29 mouse cellular contexts compared by ENCODE assay signal in the genomic region with DNA sequence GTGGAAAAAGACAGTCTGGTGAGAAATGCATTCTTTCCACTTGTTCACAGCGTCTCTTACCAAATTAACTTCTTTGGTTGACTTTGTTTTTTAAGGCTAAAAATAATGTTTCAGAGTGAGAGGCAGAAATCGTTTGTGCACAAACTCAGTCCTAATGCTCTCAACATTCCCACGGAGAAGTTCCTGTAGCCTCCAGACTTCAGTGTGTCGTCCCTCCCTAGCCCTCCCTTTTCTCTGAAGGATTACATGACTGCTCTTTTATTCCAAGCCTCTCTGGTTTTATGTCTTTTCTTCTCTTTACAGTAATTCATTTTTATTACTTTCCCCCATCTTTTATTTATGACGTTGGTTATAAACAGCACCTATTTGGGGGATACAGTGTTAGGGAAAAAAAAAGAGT. TPM values are rescaled to one million over a fixed set of nuclear protein-coding genes. Genes with fewer than 3 reads are reported as not detected.
DNase-seq lines count a peak whose midpoint lies in the region; ATAC-seq lines count a peak whose summit lies in the region.
"Had no signal": no experiment of that assay in that cellular context is flagged by ENCODE, and none has a peak within 500 bp of the region (broad histone marks: within the 10 kb centered on the region; RNA-seq: fewer than 3 reads in every experiment).

No protein-coding gene starts in this region.

- WGBS in heart, embryonic 11.5 days (ENCODE audit: insufficient replicate concordance) = 57% methylated on average over 5 of the region's 5 CpGs
- WGBS in neural tube, embryonic 14.5 days = 23% methylated on average over 5 of the region's 5 CpGs

- no peak for DNase-seq in frontal cortex, postnatal 25 days (ENCODE audit: low spot score in 2 of 2)
- peak; percentile 69 for DNase-seq in heart, adult 11 months
- no peak for DNase-seq in neural tube, embryonic 10.5 days (ENCODE audit: extremely low spot score, low spot score)
- DNase-seq: adrenal gland, adult 8-10 months; adrenal gland, postnatal 14 days; adrenal gland, postnatal 36 days; B cell, adult 2 months; cerebellum, adult 11 months; cerebellum, adult 18-20 months; cerebellum, adult 8-10 months; cerebellum, adult 9-11 months; cerebellum, postnatal 14 days; cerebellum, postnatal 36 days; embryo, embryonic 11 days had no signal

- H3K36me3 ChIP-seq in heart, embryonic 11.5 days (ENCODE audit: control insufficient read depth, insufficient read depth, low read length) = no peaks in the 10 kb centered on the region
- H3K36me3 ChIP-seq in neural tube, embryonic 14.5 days (ENCODE audit: control insufficient read depth, insufficient read depth, low read length) = no peaks in the 10 kb centered on the region
- H3K36me3 ChIP-seq: embryonic facial prominence, embryonic 13.5 days; embryonic facial prominence, embryonic 15.5 days; forebrain, embryonic 10.5 days; forebrain, embryonic 12.5 days; G1E had no signal

- H3K9ac ChIP-seq in heart, embryonic 11.5 days (ENCODE audit: low read depth, low read length) = no peak overlapping the region
- H3K9ac ChIP-seq in neural tube, embryonic 14.5 days (replicated peaks; ENCODE audit: low read depth, low read length) = no peak overlapping the region
- H3K9ac ChIP-seq: embryonic facial prominence, embryonic 13.5 days; embryonic facial prominence, embryonic 15.5 days; forebrain, embryonic 12.5 days had no signal

- H3K27me3 ChIP-seq in heart, embryonic 11.5 days (ENCODE audit: control insufficient read depth, insufficient read depth, low read length) = no peaks in the 10 kb centered on the region
- H3K27me3 ChIP-seq in neural tube, embryonic 14.5 days (ENCODE audit: control insufficient read depth, insufficient read depth, low read length) = no peaks in the 10 kb centered on the region
- H3K27me3 ChIP-seq: CH12.LX; embryonic facial prominence, embryonic 13.5 days; embryonic facial prominence, embryonic 15.5 days; forebrain, embryonic 12.5 days; Patski had no signal

- no peaks in the 10 kb centered on the region for H3K4me1 ChIP-seq in heart, embryonic 11.5 days (ENCODE audit: control insufficient read depth, insufficient read depth, low read length)
- H3K4me1 ChIP-seq in neural tube, embryonic 14.5 days (ENCODE audit: control insufficient read depth, insufficient read depth, low read length) = no peaks in the 10 kb centered on the region
- H3K4me1 ChIP-seq: forebrain, embryonic 10.5 days; forebrain, embryonic 12.5 days had no signal

- H3K4me3 ChIP-seq in heart, embryonic 11.5 days (ENCODE audit: low read depth, low read length) = no peak overlapping the region
- H3K4me3 ChIP-seq in neural tube, embryonic 14.5 days (ENCODE audit: low read depth, low read length) = no peak overlapping the region
- H3K4me3 ChIP-seq: embryonic facial prominence, embryonic 13.5 days; embryonic facial prominence, embryonic 15.5 days; erythroblast, embryonic 14.5 days; forebrain, embryonic 10.5 days; forebrain, embryonic 12.5 days had no signal

- H3K9me3 ChIP-seq in heart, embryonic 11.5 days (replicated peaks; ENCODE audit: control insufficient read depth, low read length) = no peaks in the 10 kb centered on the region
- H3K9me3 ChIP-seq in neural tube, embryonic 14.5 days (ENCODE audit: control insufficient read depth, low read length) = no peaks in the 10 kb centered on the region
- H3K9me3 ChIP-seq: embryonic facial prominence, embryonic 13.5 days; embryonic facial prominence, embryonic 15.5 days; forebrain, embryonic 10.5 days; forebrain, embryonic 12.5 days; G1E had no signal

- no peak overlapping the region for H3K4me2 ChIP-seq in heart, embryonic 11.5 days
- H3K4me2 ChIP-seq in neural tube, embryonic 14.5 days (ENCODE audit: low read depth, low read length) = no peak overlapping the region
- H3K4me2 ChIP-seq: embryonic facial prominence, embryonic 13.5 days; embryonic facial prominence, embryonic 15.5 days; forebrain, embryonic 12.5 days had no signal

- ATAC-seq in frontal cortex, adult (ENCODE audit: low TSS enrichment) = 0 out of 2 replicates have a peak, but pooled peaks have one; percentile 21
- no peak for ATAC-seq in heart, embryonic 11.5 days (replicated peaks; ENCODE audit: insufficient number of reproducible peaks, low FRiP score, low TSS enrichment)
- ATAC-seq in neural tube, embryonic 14.5 days (ENCODE audit: low read depth) = peak; percentile 65; the same call in 1 of the 2 replicates
- ATAC-seq: activated CD4-positive, CD25-positive, alpha-beta regulatory T cell, adult 4 months; CD4-positive, CD25-positive, alpha-beta regulatory T cell, adult 4 months; forebrain, embryonic 14.5 days; forebrain, embryonic 16.5 days; Patski had no signal

- H3K27ac ChIP-seq in heart, embryonic 11.5 days (ENCODE audit: low read depth, low read length) = no peak overlapping the region
- no peak overlapping the region for H3K27ac ChIP-seq in neural tube, embryonic 14.5 days (ENCODE audit: low read depth, low read length)
- H3K27ac ChIP-seq: embryonic facial prominence, embryonic 13.5 days; embryonic facial prominence, embryonic 15.5 days; forebrain, embryonic 10.5 days; forebrain, embryonic 12.5 days had no signal

RNA-seq across cellular contexts. Expression of a gene that starts 22.6 kb away (rescaled TPM):
- 12.9 and 14.0 TPM in 2 replicates for polyA plus RNA-seq in heart, embryonic 11.5 days (2014; fragmentation: Nextera tagmentation; extraction: Ambion mirVana)
- 1.7 and 2.4 TPM in 2 replicates for polyA plus RNA-seq in neural tube, embryonic 14.5 days (2014; fragmentation: Nextera tagmentation; extraction: Ambion mirVana)
- polyA plus RNA-seq: activated CD4-positive, CD25-positive, alpha-beta regulatory T cell, adult 4 months; erythroblast, embryonic 14.5 days; forebrain, embryonic 10.5 days; G1E had no signal
